Mouse (Mus musculus): Measurements from ENCODE around the gene Psmd8.

Psmd8 gene

GRCm38 (mm10) chr7:29134230-29134629 is 46.3 kb downstream of the Psmd8 start:
- no peak for DNase-seq

GRCm38 (mm10) chr7:29128725-29129124 is 51.8 kb downstream of the Psmd8 start:
- no peak for DNase-seq

- no peak for DNase-seq
These were observed 54.2 kb downstream of the Psmd8 start for GRCm38 (mm10) chr7:29126173-29126915.

GRCm38 (mm10) chr7:29124970-29125369 is 55.5 kb downstream of the Psmd8 start, which contains the start of gene Ryr1:
Gene Ryr1 (minus strand): TSS chr7:29125179.
- no peak for DNase-seq

Data from layer of hippocampus, adult 9-11 months (tissue).